Mouse (Mus musculus): ENCODE results near the gene Kndc1. TPM values are rescaled to one million over a fixed set of nuclear protein-coding genes. Genes with fewer than 3 reads are reported as not detected.

The Kndc1 gene
- polyA plus RNA-seq, 1 experiment: not detected

DNA sequence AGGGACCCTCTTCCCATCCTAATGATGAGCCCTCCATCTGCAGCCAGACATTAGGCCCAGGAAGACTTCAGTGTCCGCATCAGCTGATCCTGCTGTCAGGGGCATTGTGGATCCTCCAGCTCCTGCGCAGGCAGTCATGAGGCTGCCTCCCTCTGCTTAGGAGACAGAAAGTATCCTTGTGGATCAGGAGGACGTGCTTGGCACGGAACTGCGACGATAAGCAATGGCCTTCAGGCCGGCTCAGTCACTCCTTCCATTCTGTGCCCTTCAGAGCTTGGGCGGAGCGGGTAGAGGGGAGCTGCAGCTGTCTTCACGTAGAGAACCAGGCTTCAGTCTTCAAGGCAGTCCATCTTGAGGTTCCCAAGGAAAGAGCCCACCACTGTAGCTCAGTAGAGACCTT lies 66.6 kb downstream of the Kndc1 start:
- H3K27ac ChIP-seq (ENCODE audit: insufficient read depth, low read depth, low read length): no peak overlapping the region
- no peak for TF ChIP-seq POLR2A (IDR thresholded peaks at IDR 0.05; ENCODE audit: borderline replicate concordance, low read depth, low read length)
- TF ChIP-seq CTCF (IDR thresholded peaks at IDR 0.05; ENCODE audit: low read depth, low read length): no peak
- no peak overlapping the region for H3K4me3 ChIP-seq (ENCODE audit: insufficient read depth, low read length)
- peaks cover 11% of the 10 kb centered on the region for H3K4me1 ChIP-seq (ENCODE audit: control insufficient read depth, insufficient read depth, low read length)

DNA sequence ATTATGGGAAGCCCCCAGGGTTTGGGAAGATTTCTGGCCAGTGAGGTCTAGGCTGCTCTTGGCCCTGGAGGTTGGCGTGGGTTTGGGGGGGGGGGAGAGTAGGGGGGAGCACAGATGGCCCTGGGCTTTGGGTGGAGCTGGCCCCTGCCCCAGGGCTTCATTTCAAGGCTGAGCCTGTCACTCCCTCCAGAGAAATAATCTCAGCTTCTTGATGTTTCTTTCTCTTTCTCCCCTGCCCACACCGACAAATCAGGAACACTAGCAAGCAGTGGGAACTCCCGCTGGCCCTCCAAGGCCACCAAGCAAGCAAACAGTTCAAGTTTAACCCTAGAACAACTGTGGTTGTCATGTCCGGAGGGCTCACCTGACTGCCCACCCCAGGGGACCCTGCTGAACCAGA lies 69.3 kb downstream of the Kndc1 start:
- H3K4me1 ChIP-seq (ENCODE audit: control insufficient read depth, insufficient read depth, low read length): no peaks in the 10 kb centered on the region
- no peak overlapping the region for H3K4me3 ChIP-seq (ENCODE audit: insufficient read depth, low read length)
- no peak for TF ChIP-seq CTCF (IDR thresholded peaks at IDR 0.05; ENCODE audit: low read depth, low read length)
- TF ChIP-seq POLR2A (IDR thresholded peaks at IDR 0.05; ENCODE audit: borderline replicate concordance, low read depth, low read length): no peak
- H3K27ac ChIP-seq (ENCODE audit: insufficient read depth, low read depth, low read length): no peak overlapping the region

DNA sequence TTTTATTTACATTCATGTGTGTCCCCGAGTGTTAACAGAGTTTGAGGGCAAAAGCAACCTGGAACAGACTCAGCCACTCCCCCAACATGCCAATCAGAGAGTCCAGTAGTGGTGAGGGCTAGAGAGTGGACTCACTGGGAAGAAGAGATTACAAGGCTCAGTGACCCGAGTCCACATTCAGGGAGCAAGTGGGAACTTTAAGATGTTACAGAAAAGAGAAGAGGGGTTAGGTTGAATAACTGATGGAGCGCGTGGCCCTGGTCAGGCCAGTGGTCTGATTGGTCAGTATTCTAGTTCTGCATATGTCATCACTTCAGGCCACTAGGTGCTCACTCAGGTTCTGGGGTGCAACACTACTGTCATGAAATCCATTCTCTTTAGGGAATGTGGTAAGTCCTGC lies 72.7 kb downstream of the Kndc1 start:
- Histone ChIP-seq H3K27ac (ENCODE audit: insufficient read depth, low read depth, low read length) (no peak overlapping the region), H3K4me1 (ENCODE audit: control insufficient read depth, insufficient read depth, low read length) (peaks cover 24% of the 10 kb centered on the region), H3K4me3 (ENCODE audit: insufficient read depth, low read length) (no peak overlapping the region)
- TF ChIP-seq POLR2A (IDR thresholded peaks at IDR 0.05; ENCODE audit: borderline replicate concordance, low read depth, low read length) (no peak), CTCF (IDR thresholded peaks at IDR 0.05; ENCODE audit: low read depth, low read length) (no peak)

DNA sequence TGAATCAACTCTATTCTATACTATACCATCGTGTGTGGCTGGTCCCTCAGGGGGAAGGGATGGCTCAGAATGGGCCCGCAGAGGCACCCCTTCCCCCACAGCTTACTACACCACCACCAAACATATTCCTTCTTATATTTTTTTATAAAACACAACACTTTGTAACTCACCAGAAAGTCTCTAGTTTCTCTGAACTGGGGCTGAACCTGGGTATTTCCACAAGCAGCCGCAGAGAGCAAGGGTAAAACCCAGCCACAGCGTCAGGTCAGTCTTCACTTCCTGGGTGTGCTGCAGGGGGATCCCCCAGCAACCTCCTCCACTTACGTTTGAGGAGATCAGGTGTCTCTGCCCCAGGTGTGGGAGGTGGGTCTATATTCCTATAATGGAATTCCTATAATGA lies 73.9 kb downstream of the Kndc1 start:
- H3K4me1 ChIP-seq (ENCODE audit: control insufficient read depth, insufficient read depth, low read length): peaks cover 31% of the 10 kb centered on the region
- H3K27ac ChIP-seq (ENCODE audit: insufficient read depth, low read depth, low read length): no peak overlapping the region
- H3K4me3 ChIP-seq (ENCODE audit: insufficient read depth, low read length): no peak overlapping the region
- TF ChIP-seq CTCF (IDR thresholded peaks at IDR 0.05; ENCODE audit: low read depth, low read length) (no peak), POLR2A (IDR thresholded peaks at IDR 0.05; ENCODE audit: borderline replicate concordance, low read depth, low read length) (no peak)

DNA sequence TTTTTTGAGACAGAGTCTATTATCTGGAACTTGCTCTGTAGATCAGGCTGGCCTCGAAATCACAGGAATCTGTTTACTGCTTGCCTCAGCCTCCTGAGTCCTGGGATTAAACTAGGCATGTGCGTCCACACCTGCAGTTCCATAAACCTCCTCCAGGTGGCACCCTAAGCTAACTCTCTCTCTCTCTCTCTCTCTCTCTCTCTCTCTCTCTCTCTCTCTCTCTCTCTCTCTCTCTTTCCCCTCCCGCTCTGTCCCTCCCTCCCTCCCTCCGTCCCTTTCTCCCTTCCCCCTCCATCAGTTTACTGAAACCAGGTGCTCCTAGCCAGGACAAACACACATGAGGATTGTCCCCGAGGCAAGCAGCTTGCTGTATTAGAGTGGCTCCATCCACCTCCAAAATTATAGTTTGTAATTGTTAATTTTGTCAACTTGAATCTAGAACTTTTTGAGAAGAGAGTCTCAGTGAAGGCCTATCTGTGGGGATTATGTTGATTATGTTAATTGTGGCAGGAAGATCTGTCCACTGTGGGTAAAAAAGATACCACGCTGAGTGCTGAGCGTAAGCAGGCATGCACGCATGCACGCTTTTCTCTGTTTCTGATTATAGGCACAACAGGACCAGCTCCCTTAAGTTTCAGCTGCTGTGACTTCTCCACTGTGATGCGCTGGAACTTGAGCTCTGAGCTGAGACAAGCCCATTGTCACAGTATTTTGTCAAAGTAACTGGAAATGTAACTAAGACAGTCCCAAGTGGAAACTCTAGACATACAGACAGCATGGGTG lies 75.0 kb downstream of the Kndc1 start:
- Histone ChIP-seq H3K4me3 (ENCODE audit: insufficient read depth, low read length) (no peak overlapping the region), H3K4me1 (ENCODE audit: control insufficient read depth, insufficient read depth, low read length) (peaks cover 38% of the 10 kb centered on the region), H3K27ac (ENCODE audit: insufficient read depth, low read depth, low read length) (peak overlapping the region; percentile 82; the same call in 1 of the 2 replicates)
- TF ChIP-seq CTCF (IDR thresholded peaks at IDR 0.05; ENCODE audit: low read depth, low read length) (peak; percentile 95), POLR2A (IDR thresholded peaks at IDR 0.05; ENCODE audit: borderline replicate concordance, low read depth, low read length) (no peak)

DNA sequence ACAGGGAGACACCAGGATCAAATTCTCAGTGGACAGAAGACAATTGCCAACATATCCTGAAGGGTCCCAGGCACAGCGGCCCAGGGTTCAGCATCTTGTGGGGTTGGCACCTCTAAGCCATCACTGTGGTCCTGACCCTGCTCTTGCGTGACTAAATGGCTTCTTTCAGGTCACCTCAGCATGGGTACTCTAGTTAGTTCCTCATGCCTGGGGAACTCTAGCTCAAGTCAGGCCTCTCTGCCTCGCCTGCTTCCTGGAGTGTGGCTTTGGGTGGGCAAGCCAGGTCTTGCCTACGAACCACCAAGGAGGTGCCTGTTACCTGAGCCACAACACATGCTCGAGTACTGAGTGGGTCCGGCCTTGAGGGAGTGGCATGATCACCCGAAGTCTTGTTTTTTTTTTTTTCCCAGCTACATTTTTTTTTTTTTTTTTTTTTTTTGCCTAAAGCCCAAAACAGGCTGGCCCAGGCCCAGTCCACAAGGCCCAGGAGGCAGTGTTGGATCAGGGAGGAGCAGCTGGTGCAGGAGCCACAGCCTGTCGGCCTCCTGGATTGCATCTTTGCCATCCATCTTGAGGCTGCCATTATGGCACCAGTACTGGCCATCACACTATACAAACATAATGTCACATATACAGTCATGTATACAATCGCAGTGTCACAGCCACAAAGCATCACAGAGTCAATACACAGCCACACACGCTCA lies 75.9 kb downstream of the Kndc1 start:
- TF ChIP-seq CTCF (IDR thresholded peaks at IDR 0.05; ENCODE audit: low read depth, low read length) (no peak), POLR2A (IDR thresholded peaks at IDR 0.05; ENCODE audit: borderline replicate concordance, low read depth, low read length) (no peak)
- Histone ChIP-seq H3K4me1 (ENCODE audit: control insufficient read depth, insufficient read depth, low read length) (peaks cover 45% of the 10 kb centered on the region), H3K27ac (ENCODE audit: insufficient read depth, low read depth, low read length) (peak overlapping the region; percentile 82), H3K4me3 (ENCODE audit: insufficient read depth, low read length) (no peak overlapping the region)

DNA sequence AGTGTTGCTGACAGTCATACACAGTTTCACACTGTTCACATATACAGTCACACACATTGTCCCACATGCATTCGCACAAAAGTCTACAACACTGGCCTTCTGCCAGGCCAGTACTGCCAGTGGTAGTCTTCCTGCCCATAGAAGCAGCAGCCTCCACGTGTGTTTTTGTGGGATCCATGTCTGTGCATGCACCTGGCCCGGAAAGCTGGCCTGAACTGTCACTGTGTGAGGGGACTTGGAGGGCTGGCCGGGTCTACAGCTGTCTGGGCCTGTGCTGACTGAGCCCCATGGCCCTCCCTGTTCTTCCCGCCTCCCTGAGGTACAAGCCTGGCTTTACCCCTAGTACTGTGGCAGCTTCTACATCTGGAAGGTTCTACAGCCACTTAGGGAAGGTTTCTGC lies 76.5 kb downstream of the Kndc1 start:
- Histone ChIP-seq H3K4me3 (ENCODE audit: insufficient read depth, low read length) (no peak overlapping the region), H3K27ac (ENCODE audit: insufficient read depth, low read depth, low read length) (peak overlapping the region; percentile 82), H3K4me1 (ENCODE audit: control insufficient read depth, insufficient read depth, low read length) (peaks cover 51% of the 10 kb centered on the region)
- TF ChIP-seq POLR2A (IDR thresholded peaks at IDR 0.05; ENCODE audit: borderline replicate concordance, low read depth, low read length) (no peak), CTCF (IDR thresholded peaks at IDR 0.05; ENCODE audit: low read depth, low read length) (no peak)

DNA sequence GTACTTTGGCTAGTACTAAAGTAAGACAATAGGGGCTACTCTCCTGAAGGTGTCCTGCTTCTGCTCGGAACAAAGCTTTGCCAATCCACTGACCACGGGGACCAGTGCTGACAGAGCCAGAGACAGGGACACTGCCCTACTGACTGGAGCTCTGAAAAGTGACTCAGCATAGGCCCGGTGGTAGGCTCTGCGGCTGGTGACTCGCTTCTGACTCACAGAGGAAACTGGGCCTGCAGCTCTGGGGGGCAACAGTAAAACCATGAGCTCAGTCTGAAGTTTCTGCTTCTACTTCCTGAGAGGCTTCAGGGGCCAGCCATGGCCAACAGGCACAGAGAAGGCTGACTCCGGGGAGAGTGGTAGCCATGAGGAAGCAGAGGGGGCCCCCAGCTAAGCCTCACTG lies 76.9 kb downstream of the Kndc1 start:
- Histone ChIP-seq H3K27ac (ENCODE audit: insufficient read depth, low read depth, low read length) (peak overlapping the region; percentile 82), H3K4me1 (ENCODE audit: control insufficient read depth, insufficient read depth, low read length) (peaks cover 54% of the 10 kb centered on the region)

DNA sequence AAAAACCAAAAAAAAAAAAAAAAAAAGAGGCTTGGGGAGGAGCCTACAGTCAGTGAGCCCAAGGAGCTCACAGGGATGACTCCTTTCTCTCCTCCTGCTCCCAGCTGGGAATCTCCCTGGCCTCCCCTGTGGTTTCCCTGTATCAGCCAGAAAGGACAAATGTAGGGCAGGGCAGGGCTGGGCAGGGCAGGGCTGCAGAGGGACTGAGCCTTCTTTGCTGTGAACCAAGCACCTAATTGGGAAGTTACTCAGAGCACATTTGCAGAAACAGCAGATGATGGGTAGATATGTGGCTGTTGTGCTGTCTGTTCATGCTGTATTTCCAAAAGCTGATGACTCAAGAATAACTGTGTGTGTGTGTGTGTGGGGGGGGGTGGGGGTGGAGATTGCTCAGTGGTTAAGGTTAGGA lies 78.4 kb downstream of the Kndc1 start:
- H3K4me3 ChIP-seq (ENCODE audit: insufficient read depth, low read length): no peak overlapping the region
- peaks cover 62% of the 10 kb centered on the region for H3K4me1 ChIP-seq (ENCODE audit: control insufficient read depth, insufficient read depth, low read length)
- H3K27ac ChIP-seq (ENCODE audit: insufficient read depth, low read depth, low read length): peak overlapping the region; percentile 82
- TF ChIP-seq POLR2A (IDR thresholded peaks at IDR 0.05; ENCODE audit: borderline replicate concordance, low read depth, low read length): no peak
- no peak for TF ChIP-seq CTCF (IDR thresholded peaks at IDR 0.05; ENCODE audit: low read depth, low read length)

More for the DNA sequence above, 76.9 kb downstream of the Kndc1 start:
- H3K4me3 ChIP-seq (ENCODE audit: insufficient read depth, low read length): no peak overlapping the region
- TF ChIP-seq CTCF (IDR thresholded peaks at IDR 0.05; ENCODE audit: low read depth, low read length) (no peak), POLR2A (IDR thresholded peaks at IDR 0.05; ENCODE audit: borderline replicate concordance, low read depth, low read length) (no peak)

DNA sequence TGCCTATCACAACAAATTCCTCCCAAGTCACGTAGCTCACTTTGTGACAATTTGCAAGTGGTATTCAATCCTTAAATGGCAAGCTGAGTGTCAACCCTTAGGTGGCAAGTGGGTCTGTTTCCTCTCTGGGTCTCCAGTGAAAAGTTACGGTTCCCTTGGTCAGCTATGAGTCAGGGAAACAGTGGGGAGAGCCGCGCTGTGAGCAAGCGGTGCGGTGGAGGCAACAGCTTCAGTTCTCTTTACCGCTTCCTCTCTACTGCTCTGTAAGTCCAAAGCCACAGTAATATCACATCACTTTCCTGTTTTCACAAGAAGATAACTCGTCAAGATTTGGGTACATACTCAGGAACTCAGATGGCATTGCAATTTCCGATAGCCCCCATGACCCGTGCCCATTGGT lies 79.8 kb downstream of the Kndc1 start:
- peak overlapping the region; percentile 82 for H3K27ac ChIP-seq (ENCODE audit: insufficient read depth, low read depth, low read length)
- peaks cover 74% of the 10 kb centered on the region for H3K4me1 ChIP-seq (ENCODE audit: control insufficient read depth, insufficient read depth, low read length)
- TF ChIP-seq POLR2A (IDR thresholded peaks at IDR 0.05; ENCODE audit: borderline replicate concordance, low read depth, low read length): no peak
- TF ChIP-seq CTCF (IDR thresholded peaks at IDR 0.05; ENCODE audit: low read depth, low read length): no peak
- 0 out of 2 replicates have a peak overlapping the region, but pooled peaks have one; percentile 1 for H3K4me3 ChIP-seq (ENCODE audit: insufficient read depth, low read length)

All from bone marrow macrophage, adult 2 months (primary cell).